Mouse (Mus musculus) bone marrow macrophage, adult 2 months (primary cell): ENCODE results near the gene Rasal2.

Experiments
- CTCF ChIP-seq: IDR thresholded peaks from 2 replicates; pipeline ENCODE4 v1.5.1; 2012; ENCODE audit warnings: low read depth, mild to moderate bottlenecking, low read length, moderate library complexity
- POLR2A ChIP-seq: IDR thresholded peaks from 2 replicates; pipeline ENCODE4 v1.6.1; 2012; ENCODE audit warnings: mild to moderate bottlenecking, low read depth, low read length, borderline replicate concordance

- TF ChIP-seq CTCF (no peak), POLR2A (no peak)
Measured at GRCm38 (mm10) chr1:157247341-157247740, 165.1 kb downstream of the Rasal2 start.
